Mouse (Mus musculus) heart, embryonic 15.5 days (tissue): ENCODE measurements around the gene Eif3i. TPM values are rescaled to one million over a fixed set of nuclear protein-coding genes. Genes with fewer than 3 reads are reported as not detected.
A peak's percentile ranks its signal among the peaks of the same experiment; 100 is the strongest.

Experiments used
- ATAC-seq: fragments of 200-750 bp; cut with Nextera tagmentation; replicated peaks from 2 replicates; pipeline ENCODE4 v1.8.0; 2017; ENCODE audit warnings: low read depth, moderate TSS enrichment; ENCODE audit not compliant: insufficient number of reproducible peaks, insufficient read depth, low FRiP score
- H3K27ac ChIP-seq: fragments of 300-500 bp; sonication (generic); 2 replicates; pipeline ENCODE4 v1.5.1; 2015; ENCODE audit warnings: mild to moderate bottlenecking, inconsistent platforms
- H3K27me3 ChIP-seq: fragments of 300-500 bp; sonication (generic); 2 replicates; pipeline ENCODE4 v1.6.1; 2015; ENCODE audit warnings: inconsistent platforms
- H3K36me3 ChIP-seq: fragments of 300-500 bp; sonication (generic); 2 replicates; pipeline ENCODE4 v1.6.1; 2015; ENCODE audit warnings: mild to moderate bottlenecking, inconsistent platforms
- H3K4me1 ChIP-seq: fragments of 300-500 bp; sonication (generic); replicated peaks from 2 replicates; pipeline ENCODE4 v1.6.1; 2015; ENCODE audit warnings: inconsistent platforms
- H3K4me2 ChIP-seq: fragments of 300-500 bp; sonication (generic); 2 replicates; pipeline ENCODE4 v1.6.1; 2015; ENCODE audit warnings: inconsistent platforms, mild to moderate bottlenecking, moderate library complexity
- H3K4me3 ChIP-seq: fragments of 300-500 bp; sonication (generic); 2 replicates; pipeline ENCODE4 v1.5.1; 2015; ENCODE audit warnings: mild to moderate bottlenecking, inconsistent platforms
- H3K9ac ChIP-seq: fragments of 300-500 bp; sonication (generic); 2 replicates; pipeline ENCODE4 v1.6.1; 2015; ENCODE audit warnings: mild to moderate bottlenecking, inconsistent platforms
- H3K9me3 ChIP-seq: fragments of 300-500 bp; sonication (generic); replicated peaks from 2 replicates; pipeline ENCODE4 v1.6.1; 2016; ENCODE audit warnings: inconsistent platforms
- WGBS: fragments of 180-500 bp; shearing (Covaris S2); methylation state at CpG from one replicate; pipeline ENCODE4 v1.1.7; 2015; ENCODE audit warnings: mixed read lengths; 5-methylcytosine and 5-hydroxymethylcytosine counted together
- polyA plus RNA-seq: library from polyadenylated mRNA; unstranded; fragments of >200 nt; fragmentation: Nextera tagmentation; extraction: Ambion mirVana; gene quantifications from 2 replicates; pipeline ENCODE4 v1.2.1, GENCODE M21; 2015

Gene Eif3i
- polyA plus RNA-seq, 1 experiment from 2014 or later: 151 TPM

GRCm38 (mm10) chr4:129572236-129573092 is 28.0 kb downstream of the Eif3i start:
- Histone ChIP-seq H3K4me1 (peaks cover 11% of the 10 kb centered on the region; the same call in 1 of the 2 replicates), H3K36me3 (no peaks in the 10 kb centered on the region), H3K27me3 (no peaks in the 10 kb centered on the region), H3K4me3 (no peak overlapping the region), H3K9ac (no peak overlapping the region), H3K4me2 (no peak overlapping the region; the same call in 1 of the 2 replicates), H3K27ac (peak overlapping the region; percentile 5; the same call in 1 of the 2 replicates), H3K9me3 (no peaks in the 10 kb centered on the region)
- ATAC-seq: no peak
- 61% methylated on average over 13 of the region's 13 CpGs for WGBS

- Histone ChIP-seq H3K36me3 (no peaks in the 10 kb centered on the region), H3K9ac (no peak overlapping the region)
Measured at GRCm38 (mm10) chr4:129571551-129572084, 28.8 kb downstream of the Eif3i start.

GRCm38 (mm10) chr4:129570028-129570427 is 30.4 kb downstream of the Eif3i start:
- WGBS: 78% methylated on average over 6 of the region's 6 CpGs

More at GRCm38 (mm10) chr4:129571551-129572084, 28.8 kb downstream of the Eif3i start:
- Histone ChIP-seq H3K27ac (no peak overlapping the region), H3K4me3 (no peak overlapping the region), H3K27me3 (no peaks in the 10 kb centered on the region), H3K4me1 (peaks cover 9% of the 10 kb centered on the region; the same call in 1 of the 2 replicates), H3K9me3 (no peaks in the 10 kb centered on the region), H3K4me2 (no peak overlapping the region)
- ATAC-seq: no peak
- WGBS: 73% methylated on average over 8 of the region's 8 CpGs

GRCm38 (mm10) chr4:129568366-129568765 is 32.1 kb downstream of the Eif3i start:
- Histone ChIP-seq H3K4me2 (no peak overlapping the region), H3K9ac (no peak overlapping the region), H3K4me1 (0 out of 2 replicates have a peak, but pooled peaks cover 4% of the 10 kb centered on the region), H3K4me3 (no peak overlapping the region), H3K36me3 (no peaks in the 10 kb centered on the region), H3K27ac (no peak overlapping the region), H3K27me3 (no peaks in the 10 kb centered on the region), H3K9me3 (no peaks in the 10 kb centered on the region)
- 88% methylated on average over 7 of the region's 7 CpGs for WGBS
- ATAC-seq: no peak

More at GRCm38 (mm10) chr4:129570028-129570427, 30.4 kb downstream of the Eif3i start:
- H3K27me3 ChIP-seq: no peaks in the 10 kb centered on the region
- H3K4me1 ChIP-seq: peaks cover 5% of the 10 kb centered on the region; the same call in 1 of the 2 replicates
- no peak overlapping the region for H3K4me2 ChIP-seq
- H3K9ac ChIP-seq: no peak overlapping the region
- no peaks in the 10 kb centered on the region for H3K9me3 ChIP-seq
- no peak overlapping the region for H3K4me3 ChIP-seq
- H3K36me3 ChIP-seq: no peaks in the 10 kb centered on the region
- H3K27ac ChIP-seq: no peak overlapping the region
- no peak for ATAC-seq

- Histone ChIP-seq H3K9ac (no peak overlapping the region), H3K9me3 (no peaks in the 10 kb centered on the region), H3K4me1 (no peaks in the 10 kb centered on the region), H3K4me3 (no peak overlapping the region), H3K27me3 (no peaks in the 10 kb centered on the region), H3K27ac (no peak overlapping the region), H3K36me3 (no peaks in the 10 kb centered on the region), H3K4me2 (no peak overlapping the region)
- ATAC-seq: no peak
- 73% methylated on average over 6 of the region's 6 CpGs for WGBS
Measured at GRCm38 (mm10) chr4:129565139-129565538, 35.3 kb downstream of the Eif3i start.

- 63% methylated on average over 8 of the region's 8 CpGs for WGBS
- Histone ChIP-seq H3K36me3 (no peaks in the 10 kb centered on the region), H3K4me1 (no peaks in the 10 kb centered on the region), H3K4me3 (no peak overlapping the region), H3K27me3 (no peaks in the 10 kb centered on the region), H3K9ac (no peak overlapping the region), H3K4me2 (no peak overlapping the region), H3K27ac (no peak overlapping the region), H3K9me3 (no peaks in the 10 kb centered on the region)
- no peak for ATAC-seq
Measured at GRCm38 (mm10) chr4:129563718-129564117, 36.7 kb downstream of the Eif3i start.

- no peak overlapping the region for H3K27ac ChIP-seq
Measured at GRCm38 (mm10) chr4:129561184-129561583, 39.3 kb downstream of the Eif3i start.

DNA sequence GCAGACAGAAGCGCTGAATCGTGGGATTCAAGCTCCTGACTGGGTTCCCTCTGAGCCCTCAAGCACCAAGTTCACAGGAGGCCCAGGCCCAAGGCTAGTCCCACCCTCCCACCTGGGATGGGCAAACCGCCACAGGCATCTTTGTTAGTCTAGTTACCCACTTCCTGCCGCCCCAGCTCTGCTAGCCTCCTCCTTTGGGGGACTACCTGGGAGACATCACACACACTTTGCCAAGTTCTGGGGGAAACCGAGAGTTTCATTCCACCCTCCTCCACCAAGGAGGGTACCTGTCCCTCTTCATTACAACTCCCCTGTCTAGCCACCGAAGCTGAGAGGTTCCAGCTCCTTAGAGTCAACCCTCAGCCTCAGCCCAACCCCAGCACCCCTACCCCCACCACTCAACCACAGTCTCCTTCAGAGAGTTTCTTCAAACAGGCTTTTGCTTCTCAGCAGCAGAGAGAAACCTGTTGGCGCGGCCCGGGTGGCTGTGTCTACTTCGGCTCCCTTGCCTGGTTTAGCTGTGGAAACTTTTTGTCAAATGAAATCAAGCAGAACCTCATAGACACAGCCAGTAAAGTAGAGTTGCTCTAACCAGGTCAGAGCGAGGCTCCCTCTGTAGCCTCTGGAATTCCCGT is 42.0 kb downstream of the Eif3i start:
- H3K4me3 ChIP-seq: peak overlapping the region; percentile 58; the same call in 1 of the 2 replicates
- peaks cover 17% of the 10 kb centered on the region for H3K4me1 ChIP-seq
- H3K27ac ChIP-seq: peak overlapping the region; percentile 8; the same call in 1 of the 2 replicates
- no peaks in the 10 kb centered on the region for H3K27me3 ChIP-seq
- no peaks in the 10 kb centered on the region for H3K9me3 ChIP-seq
- no peak for ATAC-seq
- WGBS: 81% methylated on average over 12 of the region's 12 CpGs
- H3K9ac ChIP-seq: no peak overlapping the region
- no peaks in the 10 kb centered on the region for H3K36me3 ChIP-seq
- H3K4me2 ChIP-seq: no peak overlapping the region

More at GRCm38 (mm10) chr4:129561184-129561583, 39.3 kb downstream of the Eif3i start:
- Histone ChIP-seq H3K4me2 (no peak overlapping the region), H3K4me3 (no peak overlapping the region), H3K36me3 (no peaks in the 10 kb centered on the region), H3K4me1 (peaks cover 9% of the 10 kb centered on the region), H3K27me3 (no peaks in the 10 kb centered on the region), H3K9ac (no peak overlapping the region), H3K9me3 (no peaks in the 10 kb centered on the region)
- 69% methylated on average over 5 of the region's 5 CpGs for WGBS
- ATAC-seq: no peak

- ATAC-seq: no peak
- Histone ChIP-seq H3K4me3 (peak overlapping the region; percentile 58), H3K27me3 (no peaks in the 10 kb centered on the region), H3K36me3 (no peaks in the 10 kb centered on the region), H3K27ac (peak overlapping the region; percentile 68; the same call in 1 of the 2 replicates), H3K4me1 (peaks cover 17% of the 10 kb centered on the region), H3K4me2 (peak overlapping the region; percentile 81), H3K9me3 (no peaks in the 10 kb centered on the region), H3K9ac (peak overlapping the region; percentile 59)
- 50% methylated on average over 9 of the region's 9 CpGs for WGBS
Measured at GRCm38 (mm10) chr4:129557256-129557808, 43.1 kb downstream of the Eif3i start.

DNA sequence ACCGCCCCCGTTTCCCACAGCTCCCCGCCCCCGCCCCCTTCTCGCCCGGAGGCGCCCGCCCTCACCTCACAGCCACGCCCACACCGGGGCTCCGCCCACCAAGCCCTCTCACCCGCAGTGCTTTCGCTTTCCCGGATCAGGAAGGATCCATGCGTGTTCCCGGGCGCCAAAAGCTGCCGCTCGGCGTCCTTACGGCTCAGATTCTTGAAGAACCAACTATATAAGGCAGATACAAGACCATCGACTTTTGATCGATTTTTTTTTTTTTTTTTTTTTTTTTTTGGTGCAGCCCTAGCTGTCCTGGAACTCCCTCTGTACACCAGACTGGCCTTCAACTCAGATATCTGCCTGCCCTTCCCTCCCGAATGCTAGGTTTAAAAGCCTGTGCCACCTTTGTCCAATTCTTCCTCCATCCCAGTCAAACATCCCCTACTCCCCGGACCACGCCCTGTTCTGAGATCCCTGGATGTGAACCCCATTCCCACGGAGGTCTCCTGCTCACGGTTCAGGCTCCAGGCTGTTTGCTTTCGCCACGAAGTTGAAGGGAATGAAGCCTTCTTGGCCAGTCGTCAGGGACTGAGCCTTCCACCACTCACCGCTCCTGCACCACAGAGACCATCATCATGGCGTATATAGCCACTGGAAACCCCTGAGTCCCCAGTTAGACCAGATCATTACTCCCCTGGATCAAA is 43.8 kb downstream of the Eif3i start:
- H3K4me3 ChIP-seq: peak overlapping the region; percentile 58
- H3K9me3 ChIP-seq: no peaks in the 10 kb centered on the region
- peak overlapping the region; percentile 59 for H3K9ac ChIP-seq
- peak; percentile 84 for ATAC-seq
- peaks cover 17% of the 10 kb centered on the region for H3K4me1 ChIP-seq
- H3K4me2 ChIP-seq: peak overlapping the region; percentile 81
- peak overlapping the region; percentile 68 for H3K27ac ChIP-seq
- H3K36me3 ChIP-seq: no peaks in the 10 kb centered on the region
- WGBS: 9% methylated on average over 32 of the region's 33 CpGs
- no peaks in the 10 kb centered on the region for H3K27me3 ChIP-seq
